In genomic region chr11:118289999-118290889, GRCm38 (mm10) we compare ENCODE assay signal across 8 mouse cellular contexts. TPM values are rescaled to one million over a fixed set of nuclear protein-coding genes. Genes with fewer than 3 reads are reported as not detected.
A peak's percentile ranks its signal among the peaks of the same experiment; 100 is the strongest.
DNase-seq lines count a peak whose midpoint lies in the region; ATAC-seq and TF ChIP-seq lines count a peak whose summit lies in the region.

Gene Usp36, minus strand, starts transcription at chr11:118290244.

- no peak for TF ChIP-seq CTCF in lung, postnatal 0 days (IDR thresholded peaks at IDR 0.05)

- H3K4me1 ChIP-seq in hindbrain, embryonic 10.5 days (replicated peaks), result peaks cover 20% of the 10 kb centered on the region
- peaks cover 14% of the 10 kb centered on the region; the same call in 1 of the 2 replicates for H3K4me1 ChIP-seq in lung, postnatal 0 days (ENCODE audit: insufficient read depth, low read depth, low read length)

- peaks cover 26% of the 10 kb centered on the region for H3K36me3 ChIP-seq in hindbrain, embryonic 10.5 days
- H3K36me3 ChIP-seq in lung, postnatal 0 days (ENCODE audit: insufficient read depth, low read length), result 0 out of 2 replicates have a peak, but pooled peaks cover 3% of the 10 kb centered on the region

- H3K27ac ChIP-seq in hindbrain, embryonic 10.5 days, result peak within 1 kb of the TSS; percentile 92
- peak within 1 kb of the TSS; percentile 93 for H3K27ac ChIP-seq in lung, postnatal 0 days (ENCODE audit: low read length)

- WGBS in hindbrain, embryonic 10.5 days, result under 1% methylated on average over 68 of the region's 68 CpGs
- 3% methylated on average over 67 of the region's 68 CpGs for WGBS in lung, postnatal 0 days

- no peak for TF ChIP-seq EP300 in lung, postnatal 0 days (IDR thresholded peaks at IDR 0.05)

- DNase-seq in MN1 (ENCODE audit: low spot score), result peak; percentile 100
- peak; percentile 100 for DNase-seq in cerebellum, adult 9-10 months
- peak; percentile 100 for DNase-seq in hindbrain, embryonic 10.5 days (ENCODE audit: low spot score)
- peak; percentile 100 for DNase-seq in layer of hippocampus, adult 9-11 months
- peak; percentile 100 for DNase-seq in lung, postnatal 0 days (ENCODE audit: low spot score)
- peak; percentile 99 for DNase-seq in ovary, postnatal 14 days (ENCODE audit: low spot score)
- DNase-seq in thymus, postnatal 14 days, result peak; percentile 99

- no peaks in the 10 kb centered on the region for H3K27me3 ChIP-seq in hindbrain, embryonic 10.5 days (ENCODE audit: insufficient read depth, poor library complexity, severe bottlenecking)
- H3K27me3 ChIP-seq in lung, postnatal 0 days (replicated peaks; ENCODE audit: insufficient read depth, low read length), result no peaks in the 10 kb centered on the region

- H3K9me3 ChIP-seq in hindbrain, embryonic 10.5 days, result no peaks in the 10 kb centered on the region
- H3K9me3 ChIP-seq in lung, postnatal 0 days (ENCODE audit: low read length), result no peaks in the 10 kb centered on the region

- H3K4me2 ChIP-seq in lung, postnatal 0 days (replicated peaks; ENCODE audit: low read depth, low read length), result peak within 1 kb of the TSS; percentile 79

- H3K4me3 ChIP-seq in hindbrain, embryonic 10.5 days, result peak within 1 kb of the TSS; percentile 75
- peak within 1 kb of the TSS; percentile 81 for H3K4me3 ChIP-seq in lung, postnatal 0 days (ENCODE audit: low read depth, low read length)

- H3K9ac ChIP-seq in lung, postnatal 0 days (replicated peaks; ENCODE audit: low read depth), result peak within 1 kb of the TSS; percentile 85

- ATAC-seq in frontal cortex, adult (ENCODE audit: low TSS enrichment), result peak; percentile 98
- peak; percentile 97 for ATAC-seq in lung, postnatal 0 days

RNA-seq across cellular contexts. Expression of gene Usp36, which starts in this region (rescaled TPM):
- polyA plus RNA-seq in hindbrain, embryonic 10.5 days (2016; fragmentation: Nextera tagmentation; extraction: Ambion mirVana), result 18.9 and 21.6 TPM in 2 replicates
- polyA plus RNA-seq in lung, postnatal 0 days (2015; fragmentation: Nextera tagmentation; extraction: Ambion mirVana), result 10.5 and 11.8 TPM in 2 replicates

Comparison
In these comparisons a context has a peak if more than half of its experiments do, and no peak if none do; other contexts are left out.
1. Peak in every context shown above with its lines: DNase-seq, ATAC-seq, H3K4me3 ChIP-seq and H3K27ac ChIP-seq.